Mouse (Mus musculus) small intestine, adult 2 months (tissue): ENCODE measurements at regions not wholly inside any gene's neighbourhood (a gene's known extent, or its start where the extent isn't known, plus 50 kb on each side); places are given as distances from the start of the nearest gene placed in this dataset.

Experiments used
- H3K27ac ChIP-seq: fragments of 200-500 bp; 2 replicates; pipeline ENCODE4 v1.5.1; 2012; ENCODE audit warnings: low read depth, low read length, control low read depth, inconsistent platforms; ENCODE audit not compliant: insufficient read depth
- H3K27me3 ChIP-seq: fragments of 200-500 bp; 2 replicates; pipeline ENCODE4 v1.6.1; 2012; ENCODE audit warnings: mild to moderate bottlenecking, moderate library complexity, low read length, inconsistent platforms; ENCODE audit not compliant: control insufficient read depth, insufficient read depth
- H3K36me3 ChIP-seq: fragments of 200-500 bp; 2 replicates; pipeline ENCODE4 v1.6.1; 2012; ENCODE audit warnings: mild to moderate bottlenecking, low read length, control low read depth, inconsistent platforms; ENCODE audit not compliant: control insufficient read depth, insufficient read depth
- H3K4me1 ChIP-seq: fragments of 200-500 bp; 2 replicates; pipeline ENCODE4 v1.6.1; 2012; ENCODE audit warnings: low read length, inconsistent platforms, mixed read lengths; ENCODE audit not compliant: control insufficient read depth, insufficient read depth, insufficient read length
- H3K4me3 ChIP-seq: fragments of 200-500 bp; 2 replicates; pipeline ENCODE4 v1.5.1; 2012; ENCODE audit warnings: low read depth, mild to moderate bottlenecking, control low read depth, inconsistent platforms, low read length, moderate library complexity
- CTCF ChIP-seq: fragments of 200-500 bp; IDR thresholded peaks from 2 replicates; pipeline ENCODE4 v1.5.1; 2012; ENCODE audit warnings: low read depth, mild to moderate bottlenecking, control low read depth, inconsistent platforms, low read length, moderate library complexity, mixed read lengths; ENCODE audit not compliant: insufficient replicate concordance, insufficient read length; ENCODE audit errors: extremely low read depth
- POLR2A ChIP-seq: fragments of 200-500 bp; IDR thresholded peaks from 2 replicates; pipeline ENCODE4 v1.6.1; 2012; ENCODE audit warnings: low read depth, mild to moderate bottlenecking, control low read depth, inconsistent platforms, low read length, moderate library complexity
- WGBS: fragments of 180-500 bp; shearing (Covaris S2); methylation state at CpG from one replicate; pipeline ENCODE4 v1.1.7; 2018; 5-methylcytosine and 5-hydroxymethylcytosine counted together

- Histone ChIP-seq H3K4me1 (no peaks in the 10 kb centered on the region), H3K36me3 (no peaks in the 10 kb centered on the region), H3K27ac (no peak overlapping the region), H3K27me3 (no peaks in the 10 kb centered on the region), H3K4me3 (no peak overlapping the region)
- TF ChIP-seq CTCF = no peak
- TF ChIP-seq POLR2A = no peak
- 64% methylated on average over 7 of the region's 7 CpGs for WGBS
Measured at GRCm38 (mm10) chr6:88964071-88964470, 62.0 kb downstream of the Tpra1 start.

- TF ChIP-seq CTCF (no peak), POLR2A (no peak)
- H3K4me1 ChIP-seq = no peaks in the 10 kb centered on the region
- no peak overlapping the region for H3K27ac ChIP-seq
- WGBS = 79% methylated on average over 6 of the region's 6 CpGs
- no peaks in the 10 kb centered on the region for H3K27me3 ChIP-seq
- H3K4me3 ChIP-seq = no peak overlapping the region
- no peaks in the 10 kb centered on the region for H3K36me3 ChIP-seq
Measured at GRCm38 (mm10) chr6:88964911-88965310, 62.9 kb downstream of the Tpra1 start.

- Histone ChIP-seq H3K36me3 (no peaks in the 10 kb centered on the region), H3K27me3 (no peaks in the 10 kb centered on the region), H3K4me3 (no peak overlapping the region), H3K4me1 (no peaks in the 10 kb centered on the region), H3K27ac (no peak overlapping the region)
- WGBS = 64% methylated on average over 19 of the region's 19 CpGs
- TF ChIP-seq CTCF (no peak), POLR2A (no peak)
Measured at GRCm38 (mm10) chr6:88965361-88966226, 63.5 kb downstream of the Tpra1 start.

- Histone ChIP-seq H3K27ac (no peak overlapping the region), H3K36me3 (no peaks in the 10 kb centered on the region), H3K4me1 (no peaks in the 10 kb centered on the region), H3K4me3 (no peak overlapping the region), H3K27me3 (no peaks in the 10 kb centered on the region)
- 63% methylated on average over 4 of the region's 4 CpGs for whole genome bisulfite sequencing
- TF ChIP-seq POLR2A (no peak), CTCF (no peak)
Measured at GRCm38 (mm10) chr6:88966501-88966900, 64.5 kb downstream of the Tpra1 start.

- H3K27me3 ChIP-seq = no peaks in the 10 kb centered on the region
- TF ChIP-seq POLR2A = no peak
- no peak overlapping the region for H3K4me3 ChIP-seq
- no peaks in the 10 kb centered on the region for H3K4me1 ChIP-seq
- no peak overlapping the region for H3K27ac ChIP-seq
- 36% methylated on average over 4 of the region's 4 CpGs for WGBS
- H3K36me3 ChIP-seq = no peaks in the 10 kb centered on the region
Measured at GRCm38 (mm10) chr6:88968842-88969241, 66.8 kb downstream of the Tpra1 start.

GRCm38 (mm10) chr6:88971729-88972128 is 69.7 kb downstream of the Tpra1 start:
- no peaks in the 10 kb centered on the region for H3K27me3 ChIP-seq
- WGBS = 45% methylated on average over 9 of the region's 9 CpGs
- no peak overlapping the region for H3K27ac ChIP-seq
- no peaks in the 10 kb centered on the region for H3K4me1 ChIP-seq
- TF ChIP-seq POLR2A = no peak
- no peak for TF ChIP-seq CTCF
- H3K4me3 ChIP-seq = no peak overlapping the region
- no peaks in the 10 kb centered on the region for H3K36me3 ChIP-seq

GRCm38 (mm10) chr6:88974457-88974856 is 72.4 kb downstream of the Tpra1 start:
- Histone ChIP-seq H3K27me3 (no peaks in the 10 kb centered on the region), H3K36me3 (no peaks in the 10 kb centered on the region), H3K4me3 (no peak overlapping the region), H3K4me1 (no peaks in the 10 kb centered on the region), H3K27ac (no peak overlapping the region)
- WGBS = 63% methylated on average over 7 of the region's 7 CpGs
- no peak for TF ChIP-seq CTCF
- TF ChIP-seq POLR2A = no peak

GRCm38 (mm10) chr6:88976581-88976980 is 74.5 kb downstream of the Tpra1 start:
- TF ChIP-seq POLR2A (no peak), CTCF (no peak)
- Histone ChIP-seq H3K27ac (no peak overlapping the region), H3K4me3 (no peak overlapping the region), H3K27me3 (no peaks in the 10 kb centered on the region), H3K36me3 (no peaks in the 10 kb centered on the region), H3K4me1 (no peaks in the 10 kb centered on the region)
- WGBS = 19% methylated on average over 13 of the region's 13 CpGs
